22 mouse cellular contexts compared by ENCODE assay signal in genomic region chr7:66846582-66846981, GRCm38 (mm10). TPM values are rescaled to one million over a fixed set of nuclear protein-coding genes. Genes with fewer than 3 reads are reported as not detected.
DNase-seq lines count a peak whose midpoint lies in the region; ATAC-seq and TF ChIP-seq lines count a peak whose summit lies in the region.
"Had no signal": no experiment of that assay in that cellular context is flagged by ENCODE, and none has a peak within 500 bp of the region (broad histone marks: within the 10 kb centered on the region; RNA-seq: fewer than 3 reads in every experiment).

No protein-coding gene starts in this region.

- no peaks in the 10 kb centered on the region for H3K36me3 ChIP-seq in intestine, embryonic 16.5 days (ENCODE audit: control insufficient read depth, insufficient read depth, low read length)
- no peaks in the 10 kb centered on the region for H3K36me3 ChIP-seq in intestine, postnatal 0 days (ENCODE audit: control insufficient read depth, insufficient read depth)
- H3K36me3 ChIP-seq in liver, embryonic 16.5 days (ENCODE audit: control insufficient read depth, insufficient read depth) = no peaks in the 10 kb centered on the region
- H3K36me3 ChIP-seq in liver, embryonic 12.5 days = no peaks in the 10 kb centered on the region
- H3K36me3 ChIP-seq in hindbrain, embryonic 11.5 days (ENCODE audit: control insufficient read depth, insufficient read depth, low read length) = no peaks in the 10 kb centered on the region
- H3K36me3 ChIP-seq: forebrain, embryonic 10.5 days; forebrain, embryonic 12.5 days had no signal

- DNase-seq in adrenal gland, postnatal 10 days = peak; percentile 23
- no peak for DNase-seq in adrenal gland, adult 18-20 months (ENCODE audit: low spot score in 2 of 2)
- DNase-seq in large intestine, adult 2 months (ENCODE audit: low read depth, low spot score) = peak; percentile 29
- DNase-seq in hindbrain, embryonic 11.5 days (ENCODE audit: low spot score) = no peak
- DNase-seq: cerebellum, adult 11 months; cerebellum, adult 18-20 months; cerebellum, adult 8-10 months; cerebellum, adult 9-11 months; cerebellum, postnatal 14 days; cerebellum, postnatal 36 days; embryo, embryonic 11 days had no signal

- WGBS in intestine, embryonic 16.5 days = 73% methylated on average over 6 of the region's 6 CpGs
- 72% methylated on average over 6 of the region's 6 CpGs for WGBS in intestine, postnatal 0 days
- WGBS in liver, embryonic 16.5 days (ENCODE audit: insufficient replicate concordance) = 59% methylated on average over 6 of the region's 6 CpGs
- WGBS in liver, embryonic 12.5 days (ENCODE audit: insufficient replicate concordance) = 67% methylated on average over 6 of the region's 6 CpGs
- WGBS in large intestine, adult 2 months = 46% methylated on average over 6 of the region's 6 CpGs
- WGBS in hindbrain, embryonic 11.5 days = 85% methylated on average over 6 of the region's 6 CpGs

- no peak overlapping the region for H3K4me2 ChIP-seq in intestine, embryonic 16.5 days (ENCODE audit: low read depth, low read length)
- no peak overlapping the region for H3K4me2 ChIP-seq in intestine, postnatal 0 days (replicated peaks; ENCODE audit: low read depth)
- no peak overlapping the region for H3K4me2 ChIP-seq in liver, embryonic 16.5 days (ENCODE audit: low read depth, low read length)
- H3K4me2 ChIP-seq in liver, embryonic 12.5 days = no peak overlapping the region
- H3K4me2 ChIP-seq in hindbrain, embryonic 11.5 days (replicated peaks; ENCODE audit: low read depth, low read length) = no peak overlapping the region
- H3K4me2 ChIP-seq: embryonic facial prominence, embryonic 13.5 days; embryonic facial prominence, embryonic 15.5 days; forebrain, embryonic 12.5 days had no signal

- no peak overlapping the region for H3K27ac ChIP-seq in intestine, embryonic 16.5 days (ENCODE audit: low read length)
- H3K27ac ChIP-seq in intestine, postnatal 0 days (ENCODE audit: low read depth, low read length) = no peak overlapping the region
- no peak overlapping the region for H3K27ac ChIP-seq in liver, embryonic 16.5 days (ENCODE audit: low read length)
- no peak overlapping the region for H3K27ac ChIP-seq in liver, embryonic 12.5 days
- H3K27ac ChIP-seq in hindbrain, embryonic 11.5 days (ENCODE audit: low read depth, low read length) = no peak overlapping the region
- H3K27ac ChIP-seq: embryonic facial prominence, embryonic 13.5 days; embryonic facial prominence, embryonic 15.5 days; forebrain, embryonic 10.5 days; forebrain, embryonic 12.5 days had no signal

- TF ChIP-seq CTCF in intestine, postnatal 0 days (IDR thresholded peaks at IDR 0.05; ENCODE audit: low read depth) = no peak

- no peaks in the 10 kb centered on the region for H3K9me3 ChIP-seq in intestine, embryonic 16.5 days (ENCODE audit: control insufficient read depth, low read length)
- H3K9me3 ChIP-seq in intestine, postnatal 0 days (ENCODE audit: control insufficient read depth) = no peaks in the 10 kb centered on the region
- H3K9me3 ChIP-seq in liver, embryonic 16.5 days (replicated peaks; ENCODE audit: control insufficient read depth, low read length) = no peaks in the 10 kb centered on the region
- H3K9me3 ChIP-seq in liver, embryonic 12.5 days (replicated peaks) = no peaks in the 10 kb centered on the region
- no peaks in the 10 kb centered on the region for H3K9me3 ChIP-seq in hindbrain, embryonic 11.5 days (ENCODE audit: control insufficient read depth, low read length)
- H3K9me3 ChIP-seq: embryonic facial prominence, embryonic 13.5 days; embryonic facial prominence, embryonic 15.5 days; forebrain, embryonic 10.5 days; forebrain, embryonic 12.5 days had no signal

- H3K9ac ChIP-seq in intestine, embryonic 16.5 days (ENCODE audit: low read depth, low read length) = no peak overlapping the region
- H3K9ac ChIP-seq in intestine, postnatal 0 days (ENCODE audit: low read depth, low read length) = no peak overlapping the region
- H3K9ac ChIP-seq in liver, embryonic 16.5 days (ENCODE audit: low read depth, low read length) = no peak overlapping the region
- no peak overlapping the region for H3K9ac ChIP-seq in liver, embryonic 12.5 days
- H3K9ac ChIP-seq in hindbrain, embryonic 11.5 days (ENCODE audit: low read depth, low read length) = no peak overlapping the region
- H3K9ac ChIP-seq: embryonic facial prominence, embryonic 13.5 days; embryonic facial prominence, embryonic 15.5 days; forebrain, embryonic 12.5 days had no signal

- H3K27me3 ChIP-seq in intestine, embryonic 16.5 days (replicated peaks; ENCODE audit: control insufficient read depth, insufficient read depth, low read length) = no peaks in the 10 kb centered on the region
- H3K27me3 ChIP-seq in intestine, postnatal 0 days (replicated peaks; ENCODE audit: control insufficient read depth, insufficient read depth, low read length) = peaks cover 6% of the 10 kb centered on the region; the same call in 1 of the 2 replicates
- H3K27me3 ChIP-seq in liver, embryonic 16.5 days (ENCODE audit: control insufficient read depth, insufficient read depth, low read depth, low read length) = peaks cover 7% of the 10 kb centered on the region
- H3K27me3 ChIP-seq in liver, embryonic 12.5 days (replicated peaks) = peaks cover 19% of the 10 kb centered on the region
- H3K27me3 ChIP-seq in hindbrain, embryonic 11.5 days (ENCODE audit: control insufficient read depth, insufficient read depth, low read length) = no peaks in the 10 kb centered on the region
- H3K27me3 ChIP-seq: embryonic facial prominence, embryonic 13.5 days; embryonic facial prominence, embryonic 15.5 days had no signal

- ATAC-seq in intestine, embryonic 16.5 days = peak; percentile 52
- no peak for ATAC-seq in intestine, postnatal 0 days
- 0 out of 2 replicates have a peak, but pooled peaks have one; percentile 60 for ATAC-seq in liver, embryonic 16.5 days (ENCODE audit: low read depth)
- no peak for ATAC-seq in liver, embryonic 12.5 days
- no peak for ATAC-seq in hindbrain, embryonic 11.5 days (ENCODE audit: low FRiP score)
- ATAC-seq: forebrain, embryonic 14.5 days; forebrain, embryonic 16.5 days had no signal

- no peak overlapping the region for H3K4me3 ChIP-seq in intestine, embryonic 16.5 days (ENCODE audit: low read length)
- no peak overlapping the region for H3K4me3 ChIP-seq in intestine, postnatal 0 days (ENCODE audit: low read depth, low read length)
- H3K4me3 ChIP-seq in liver, embryonic 16.5 days (ENCODE audit: low read depth, low read length) = no peak overlapping the region
- no peak overlapping the region for H3K4me3 ChIP-seq in liver, embryonic 12.5 days
- no peak overlapping the region for H3K4me3 ChIP-seq in hindbrain, embryonic 11.5 days (ENCODE audit: low read depth, low read length)
- H3K4me3 ChIP-seq: embryonic facial prominence, embryonic 13.5 days; embryonic facial prominence, embryonic 15.5 days; erythroblast, embryonic 14.5 days; forebrain, embryonic 10.5 days; forebrain, embryonic 12.5 days had no signal

- peaks cover 15% of the 10 kb centered on the region for H3K4me1 ChIP-seq in intestine, embryonic 16.5 days (ENCODE audit: control insufficient read depth, insufficient read depth, low read length)
- H3K4me1 ChIP-seq in intestine, postnatal 0 days (replicated peaks; ENCODE audit: control insufficient read depth, insufficient read depth, low read length) = no peaks in the 10 kb centered on the region
- no peaks in the 10 kb centered on the region for H3K4me1 ChIP-seq in liver, embryonic 16.5 days (ENCODE audit: control insufficient read depth, low read depth, low read length)
- no peaks in the 10 kb centered on the region for H3K4me1 ChIP-seq in liver, embryonic 12.5 days
- H3K4me1 ChIP-seq in hindbrain, embryonic 11.5 days (replicated peaks; ENCODE audit: control insufficient read depth, insufficient read depth, low read length) = no peaks in the 10 kb centered on the region
- H3K4me1 ChIP-seq: forebrain, embryonic 10.5 days; forebrain, embryonic 12.5 days had no signal

RNA-seq across cellular contexts. Expression of gene Adamts17, which starts 7.0 kb away (rescaled TPM):
- total RNA-seq in adrenal gland, postnatal 10 days (2021) = 1 to 10 TPM; 5.5 to 8.6 TPM
- 1 to 10 TPM; 2.3 to 3.1 TPM for total RNA-seq in adrenal gland, adult 18-20 months (2021)
- 3.0 and 3.7 TPM in 2 replicates for polyA plus RNA-seq in intestine, embryonic 16.5 days (2015; fragmentation: Nextera tagmentation; extraction: Ambion mirVana)
- polyA plus RNA-seq in intestine, postnatal 0 days (2015; fragmentation: Nextera tagmentation; extraction: Ambion mirVana) = 1.6 and 1.8 TPM in 2 replicates
- 0.06 and 0.16 TPM in 2 replicates for polyA plus RNA-seq in liver, embryonic 16.5 days (2015; fragmentation: Nextera tagmentation; extraction: Ambion mirVana)
- polyA plus RNA-seq in liver, embryonic 12.5 days (2016; fragmentation: Nextera tagmentation; extraction: Ambion mirVana) = 0.73 and 1.0 TPM in 2 replicates
- polyA plus RNA-seq in large intestine, adult 2 months (2012; rRNA removed) = 0.92 and 1.5 TPM in 2 replicates
- polyA plus RNA-seq in hindbrain, embryonic 11.5 days (2014; fragmentation: Nextera tagmentation; extraction: Ambion mirVana) = 1.5 and 1.9 TPM in 2 replicates
- polyA plus RNA-seq: erythroblast, embryonic 14.5 days had no signal

Comparison
In these comparisons a context has a peak if more than half of its experiments do, and no peak if none do; other contexts are left out.
1. DNase-seq: peak in adrenal gland, postnatal 10 days (single experiment) and large intestine, adult 2 months (single experiment); none in adrenal gland, adult 18-20 months (0 of 2) and hindbrain, embryonic 11.5 days (single experiment).
2. ATAC-seq: peak in intestine, embryonic 16.5 days (single experiment) and liver, embryonic 16.5 days (single experiment); none in intestine, postnatal 0 days (single experiment), liver, embryonic 12.5 days (single experiment) and hindbrain, embryonic 11.5 days (single experiment).